17 mouse cellular contexts compared by ENCODE assay signal in the genomic region with DNA sequence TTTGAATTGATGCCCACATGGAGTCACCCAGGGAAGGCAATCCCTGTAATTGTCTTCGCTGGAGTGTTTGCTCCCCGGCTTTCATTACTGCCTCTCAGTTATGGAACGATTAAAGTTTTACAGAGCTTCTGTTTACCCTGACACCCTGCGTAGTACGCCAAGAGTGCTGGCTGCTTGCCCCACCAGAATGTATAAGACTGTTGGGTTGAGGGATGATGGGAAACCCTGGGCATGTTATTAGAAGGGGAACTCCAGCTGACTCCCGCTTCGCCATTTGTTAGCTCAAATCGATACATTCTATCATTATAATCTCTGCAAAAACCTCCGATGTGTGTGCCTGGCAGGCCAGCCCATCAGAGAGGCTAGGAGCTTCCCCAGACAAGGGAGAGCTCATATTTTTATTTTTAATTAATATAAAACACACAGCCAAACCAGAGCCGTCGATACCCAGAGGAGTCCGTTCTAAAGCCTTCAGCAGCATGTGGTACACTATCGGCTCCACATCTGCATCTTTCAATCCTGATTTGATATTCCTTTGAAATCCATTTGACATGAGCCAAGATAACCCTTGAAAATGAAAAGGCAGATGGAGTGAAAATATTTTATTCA.
DNase-seq lines count a peak whose midpoint lies in the region; ATAC-seq and TF ChIP-seq lines count a peak whose summit lies in the region.
"Had no signal": no experiment of that assay in that cellular context is flagged by ENCODE, and none has a peak within 500 bp of the region (broad histone marks: within the 10 kb centered on the region; RNA-seq: fewer than 3 reads in every experiment).

No protein-coding gene starts in this region.

- H3K4me3 ChIP-seq in hindbrain, embryonic 15.5 days, result no peak overlapping the region
- H3K4me3 ChIP-seq in hindbrain, embryonic 12.5 days, result no peak overlapping the region
- H3K4me3 ChIP-seq in hindbrain, postnatal 0 days (ENCODE audit: low read length), result peak overlapping the region; percentile 7; the same call in 1 of the 2 replicates
- peak overlapping the region; percentile 16; the same call in 1 of the 2 replicates for H3K4me3 ChIP-seq in neural tube, embryonic 15.5 days (replicated peaks)
- H3K4me3 ChIP-seq in lung, postnatal 0 days (ENCODE audit: low read depth, low read length), result no peak overlapping the region
- H3K4me3 ChIP-seq: limb, embryonic 12.5 days; liver, embryonic 13.5 days; lung, embryonic 15.5 days; myocyte had no signal

- 57% methylated on average over 13 of the region's 13 CpGs for WGBS in hindbrain, embryonic 15.5 days
- WGBS in hindbrain, embryonic 12.5 days, result 77% methylated on average over 13 of the region's 13 CpGs
- 55% methylated on average over 13 of the region's 13 CpGs for WGBS in hindbrain, postnatal 0 days
- 47% methylated on average over 13 of the region's 13 CpGs for WGBS in neural tube, embryonic 15.5 days
- 81% methylated on average over 13 of the region's 13 CpGs for WGBS in lung, postnatal 0 days

- H3K4me1 ChIP-seq in hindbrain, embryonic 15.5 days (replicated peaks), result 0 out of 2 replicates have a peak, but pooled peaks cover 3% of the 10 kb centered on the region
- H3K4me1 ChIP-seq in hindbrain, embryonic 12.5 days, result no peaks in the 10 kb centered on the region
- H3K4me1 ChIP-seq in hindbrain, postnatal 0 days (ENCODE audit: insufficient read depth, low read length), result no peaks in the 10 kb centered on the region
- H3K4me1 ChIP-seq in neural tube, embryonic 15.5 days, result peaks cover 9% of the 10 kb centered on the region; the same call in 1 of the 2 replicates
- H3K4me1 ChIP-seq in lung, postnatal 0 days (ENCODE audit: insufficient read depth, low read depth, low read length), result no peaks in the 10 kb centered on the region
- H3K4me1 ChIP-seq: limb, embryonic 12.5 days; liver, embryonic 13.5 days; lung, embryonic 15.5 days had no signal

- TF ChIP-seq CTCF in hindbrain, postnatal 0 days (IDR thresholded peaks at IDR 0.05; ENCODE audit: low read depth), result no peak
- TF ChIP-seq CTCF in lung, postnatal 0 days (IDR thresholded peaks at IDR 0.05), result no peak

- no peak overlapping the region for H3K9ac ChIP-seq in hindbrain, embryonic 15.5 days
- no peak overlapping the region for H3K9ac ChIP-seq in hindbrain, embryonic 12.5 days
- H3K9ac ChIP-seq in hindbrain, postnatal 0 days (replicated peaks; ENCODE audit: low read length), result no peak overlapping the region
- H3K9ac ChIP-seq in neural tube, embryonic 15.5 days (replicated peaks), result no peak overlapping the region
- no peak overlapping the region for H3K9ac ChIP-seq in lung, postnatal 0 days (replicated peaks; ENCODE audit: low read depth)
- H3K9ac ChIP-seq: limb, embryonic 12.5 days; liver, embryonic 13.5 days; lung, embryonic 15.5 days had no signal

- DNase-seq in right cerebral cortex, postnatal 10 days (ENCODE audit: low spot score in 2 of 2), result peak; percentile 44 to 55
- DNase-seq in right cerebral cortex, adult 18-20 months, result no peak
- DNase-seq in hindbrain, postnatal 0 days (ENCODE audit: low spot score), result no peak
- DNase-seq in lung, postnatal 0 days (ENCODE audit: low spot score), result no peak
- DNase-seq in adrenal gland, postnatal 36 days, result no peak
- DNase-seq: gastrocnemius, postnatal 10 days; heart, postnatal 10 days; kidney, adult 9 months; kidney, postnatal 36 days; liver, embryonic 13.5 days; thymus, adult 18-20 months had no signal

- H3K36me3 ChIP-seq in hindbrain, embryonic 15.5 days, result no peaks in the 10 kb centered on the region
- no peaks in the 10 kb centered on the region for H3K36me3 ChIP-seq in hindbrain, embryonic 12.5 days
- H3K36me3 ChIP-seq in hindbrain, postnatal 0 days (ENCODE audit: insufficient read depth, low read length), result no peaks in the 10 kb centered on the region
- H3K36me3 ChIP-seq in neural tube, embryonic 15.5 days, result no peaks in the 10 kb centered on the region
- H3K36me3 ChIP-seq in lung, postnatal 0 days (ENCODE audit: insufficient read depth, low read length), result no peaks in the 10 kb centered on the region
- H3K36me3 ChIP-seq: limb, embryonic 12.5 days; liver, embryonic 13.5 days; lung, embryonic 15.5 days had no signal

- H3K27ac ChIP-seq in hindbrain, embryonic 15.5 days (replicated peaks), result no peak overlapping the region; the same call in 1 of the 2 replicates
- no peak overlapping the region for H3K27ac ChIP-seq in hindbrain, embryonic 12.5 days
- no peak overlapping the region for H3K27ac ChIP-seq in hindbrain, postnatal 0 days
- 0 out of 2 replicates have a peak overlapping the region, but pooled peaks have one; percentile 48 for H3K27ac ChIP-seq in neural tube, embryonic 15.5 days (replicated peaks)
- no peak overlapping the region for H3K27ac ChIP-seq in lung, postnatal 0 days (ENCODE audit: low read length)
- H3K27ac ChIP-seq: limb, embryonic 12.5 days; liver, embryonic 13.5 days; lung, embryonic 15.5 days had no signal

- ATAC-seq in hindbrain, embryonic 15.5 days (ENCODE audit: low FRiP score, low read depth), result peak; percentile 25
- no peak for ATAC-seq in hindbrain, embryonic 12.5 days (ENCODE audit: low FRiP score)
- ATAC-seq in hindbrain, postnatal 0 days, result no peak
- peak; percentile 52 for ATAC-seq in neural tube, embryonic 15.5 days (ENCODE audit: low FRiP score)
- ATAC-seq in lung, postnatal 0 days, result no peak

- no peaks in the 10 kb centered on the region for H3K9me3 ChIP-seq in hindbrain, embryonic 15.5 days
- H3K9me3 ChIP-seq in hindbrain, embryonic 12.5 days (replicated peaks), result no peaks in the 10 kb centered on the region
- no peaks in the 10 kb centered on the region for H3K9me3 ChIP-seq in hindbrain, postnatal 0 days (ENCODE audit: low read length)
- H3K9me3 ChIP-seq in neural tube, embryonic 15.5 days (replicated peaks), result no peaks in the 10 kb centered on the region
- no peaks in the 10 kb centered on the region for H3K9me3 ChIP-seq in lung, postnatal 0 days (ENCODE audit: low read length)
- H3K9me3 ChIP-seq: limb, embryonic 12.5 days; liver, embryonic 13.5 days; lung, embryonic 15.5 days had no signal

- peak overlapping the region; percentile 42 for H3K4me2 ChIP-seq in hindbrain, embryonic 15.5 days
- no peak overlapping the region for H3K4me2 ChIP-seq in hindbrain, embryonic 12.5 days (replicated peaks)
- peak overlapping the region; percentile 43 for H3K4me2 ChIP-seq in hindbrain, postnatal 0 days (ENCODE audit: low read depth, low read length)
- peak overlapping the region; percentile 42 for H3K4me2 ChIP-seq in neural tube, embryonic 15.5 days
- H3K4me2 ChIP-seq in lung, postnatal 0 days (replicated peaks; ENCODE audit: low read depth, low read length), result no peak overlapping the region
- H3K4me2 ChIP-seq: limb, embryonic 12.5 days; liver, embryonic 13.5 days; lung, embryonic 15.5 days had no signal

- H3K27me3 ChIP-seq in hindbrain, embryonic 15.5 days, result no peaks in the 10 kb centered on the region
- no peaks in the 10 kb centered on the region for H3K27me3 ChIP-seq in hindbrain, embryonic 12.5 days
- H3K27me3 ChIP-seq in hindbrain, postnatal 0 days (ENCODE audit: insufficient read depth, low read length), result no peaks in the 10 kb centered on the region
- no peaks in the 10 kb centered on the region for H3K27me3 ChIP-seq in neural tube, embryonic 15.5 days (replicated peaks)
- H3K27me3 ChIP-seq in lung, postnatal 0 days (replicated peaks; ENCODE audit: insufficient read depth, low read length), result no peaks in the 10 kb centered on the region
- H3K27me3 ChIP-seq: limb, embryonic 12.5 days; liver, embryonic 13.5 days; lung, embryonic 15.5 days had no signal

- no peak for TF ChIP-seq EP300 in lung, postnatal 0 days (IDR thresholded peaks at IDR 0.05)

Comparison
In these comparisons a context has a peak if more than half of its experiments do, and no peak if none do; other contexts are left out.
1. ATAC-seq: peak in hindbrain, embryonic 15.5 days (single experiment) and neural tube, embryonic 15.5 days (single experiment); none in hindbrain, embryonic 12.5 days (single experiment), hindbrain, postnatal 0 days (single experiment) and lung, postnatal 0 days (single experiment).
2. H3K4me2 ChIP-seq: peak in hindbrain, embryonic 15.5 days (single experiment), hindbrain, postnatal 0 days (single experiment) and neural tube, embryonic 15.5 days (single experiment); none in hindbrain, embryonic 12.5 days (single experiment) and lung, postnatal 0 days (single experiment).
3. H3K4me3 ChIP-seq: peak in hindbrain, postnatal 0 days (single experiment) and neural tube, embryonic 15.5 days (single experiment); none in hindbrain, embryonic 15.5 days (single experiment), hindbrain, embryonic 12.5 days (single experiment) and lung, postnatal 0 days (single experiment).
4. DNase-seq: peak in right cerebral cortex, postnatal 10 days (2 of 2); none in right cerebral cortex, adult 18-20 months (single experiment), hindbrain, postnatal 0 days (single experiment), lung, postnatal 0 days (single experiment) and adrenal gland, postnatal 36 days (0 of 2).